ENCODE assay signal across 9 mouse cellular contexts in the genomic region with DNA sequence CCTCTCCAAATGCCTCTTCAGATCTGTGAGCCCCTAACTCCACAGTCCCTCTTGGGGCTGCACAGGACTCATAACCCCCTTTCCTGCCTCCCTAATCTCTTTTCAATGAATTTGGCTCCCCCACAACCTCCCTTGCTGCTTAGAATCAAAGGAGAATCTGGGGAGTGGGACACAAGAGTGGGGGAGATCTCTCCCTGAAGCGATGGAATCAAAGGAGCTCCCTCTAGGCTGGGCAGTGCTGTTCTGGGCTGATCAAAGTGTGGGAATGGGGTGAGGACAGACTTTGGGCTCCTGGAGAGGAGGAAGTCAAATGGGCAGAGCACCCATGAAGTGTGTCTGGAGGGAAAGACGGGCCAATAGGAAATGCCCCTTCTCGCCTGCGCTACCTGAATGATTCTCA. TPM values are rescaled to one million over a fixed set of nuclear protein-coding genes. Genes with fewer than 3 reads are reported as not detected.
A peak's percentile ranks its signal among the peaks of the same experiment; 100 is the strongest.
DNase-seq lines count a peak whose midpoint lies in the region; ATAC-seq and TF ChIP-seq lines count a peak whose summit lies in the region.
"Had no signal": no experiment of that assay in that cellular context is flagged by ENCODE, and none has a peak within 500 bp of the region (broad histone marks: within the 10 kb centered on the region; RNA-seq: fewer than 3 reads in every experiment).

No protein-coding gene starts in this region.

- H3K4me3 ChIP-seq in kidney, embryonic 15.5 days (replicated peaks) = peak overlapping the region; percentile 94
- H3K4me3 ChIP-seq in embryonic fibroblast, embryonic 13.5 days (ENCODE audit: insufficient read depth, low read length) = peak overlapping the region; percentile 91
- H3K4me3 ChIP-seq in limb, embryonic 11.5 days (ENCODE audit: low read depth, low read length) = peak overlapping the region; percentile 97
- peak overlapping the region; percentile 73 for H3K4me3 ChIP-seq in neural tube, embryonic 12.5 days

- H3K27ac ChIP-seq in kidney, embryonic 15.5 days = peak overlapping the region; percentile 94
- H3K27ac ChIP-seq in embryonic fibroblast, embryonic 13.5 days (ENCODE audit: insufficient read depth, low read length) = no peak overlapping the region
- H3K27ac ChIP-seq in limb, embryonic 11.5 days (replicated peaks; ENCODE audit: low read depth, low read length) = peak overlapping the region; percentile 98
- no peak overlapping the region for H3K27ac ChIP-seq in neural tube, embryonic 12.5 days

- peak overlapping the region; percentile 94 for H3K9ac ChIP-seq in kidney, embryonic 15.5 days
- peak overlapping the region; percentile 97 for H3K9ac ChIP-seq in limb, embryonic 11.5 days (ENCODE audit: low read length)
- H3K9ac ChIP-seq in neural tube, embryonic 12.5 days = peak overlapping the region; percentile 82

- DNase-seq in kidney, postnatal 36 days = no peak
- peak; percentile 48 for DNase-seq in limb, embryonic 11.5 days (ENCODE audit: low spot score)
- DNase-seq in urinary bladder, postnatal 14 days (ENCODE audit: low spot score) = no peak
- no peak for DNase-seq in right cerebral cortex, adult 18-20 months
- no peak for DNase-seq in adrenal gland, postnatal 14 days

- peaks cover 63% of the 10 kb centered on the region for H3K4me1 ChIP-seq in kidney, embryonic 15.5 days
- H3K4me1 ChIP-seq in embryonic fibroblast, embryonic 13.5 days (ENCODE audit: control insufficient read depth, insufficient read depth, low read length) = no peaks in the 10 kb centered on the region; the same call in 1 of the 2 replicates
- peaks cover 30% of the 10 kb centered on the region for H3K4me1 ChIP-seq in limb, embryonic 11.5 days (ENCODE audit: control insufficient read depth, insufficient read depth, low read length)
- peaks cover 51% of the 10 kb centered on the region for H3K4me1 ChIP-seq in neural tube, embryonic 12.5 days

- no peak for ATAC-seq in kidney, embryonic 15.5 days (replicated peaks; ENCODE audit: low FRiP score)
- no peak for ATAC-seq in limb, embryonic 11.5 days (ENCODE audit: insufficient number of reproducible peaks, low FRiP score, low TSS enrichment, low read depth)
- ATAC-seq in neural tube, embryonic 12.5 days (ENCODE audit: low FRiP score, low read depth) = no peak
- ATAC-seq: Patski had no signal

- no peak for TF ChIP-seq CTCF in embryonic fibroblast, embryonic 13.5 days (IDR thresholded peaks at IDR 0.05; ENCODE audit: borderline replicate concordance, insufficient read depth, low read length)

- no peaks in the 10 kb centered on the region for H3K27me3 ChIP-seq in kidney, embryonic 15.5 days
- no peaks in the 10 kb centered on the region for H3K27me3 ChIP-seq in limb, embryonic 11.5 days (ENCODE audit: control insufficient read depth, insufficient read depth, low read length)
- H3K27me3 ChIP-seq in neural tube, embryonic 12.5 days (replicated peaks) = no peaks in the 10 kb centered on the region; the same call in 1 of the 2 replicates
- H3K27me3 ChIP-seq: Patski had no signal

- no peaks in the 10 kb centered on the region for H3K9me3 ChIP-seq in kidney, embryonic 15.5 days (replicated peaks)
- no peaks in the 10 kb centered on the region for H3K9me3 ChIP-seq in limb, embryonic 11.5 days (ENCODE audit: control insufficient read depth, low read length)
- no peaks in the 10 kb centered on the region for H3K9me3 ChIP-seq in neural tube, embryonic 12.5 days

- H3K4me2 ChIP-seq in kidney, embryonic 15.5 days = peak overlapping the region; percentile 86
- H3K4me2 ChIP-seq in limb, embryonic 11.5 days (ENCODE audit: low read depth, severe bottlenecking) = peak overlapping the region; percentile 100
- peak overlapping the region; percentile 91 for H3K4me2 ChIP-seq in neural tube, embryonic 12.5 days (replicated peaks)

- TF ChIP-seq POLR2A in embryonic fibroblast, embryonic 13.5 days (IDR thresholded peaks at IDR 0.05; ENCODE audit: low read depth, low read length) = no peak

- peaks cover 33% of the 10 kb centered on the region for H3K36me3 ChIP-seq in kidney, embryonic 15.5 days
- peaks cover 20% of the 10 kb centered on the region for H3K36me3 ChIP-seq in limb, embryonic 11.5 days (ENCODE audit: control insufficient read depth, insufficient read depth, low read length)
- H3K36me3 ChIP-seq in neural tube, embryonic 12.5 days = peaks cover 28% of the 10 kb centered on the region

- 4% methylated on average over 4 of the region's 4 CpGs for WGBS in kidney, embryonic 15.5 days
- WGBS in limb, embryonic 11.5 days = 2% methylated on average over 4 of the region's 4 CpGs
- 9% methylated on average over 4 of the region's 4 CpGs for WGBS in neural tube, embryonic 12.5 days

RNA-seq across cellular contexts. Expression of gene Ephb4, which starts 1.5 kb away (rescaled TPM):
- polyA plus RNA-seq in kidney, embryonic 15.5 days (2015; fragmentation: Nextera tagmentation; extraction: Ambion mirVana) = 49.1 and 54.9 TPM in 2 replicates
- 36.2 and 43.4 TPM in 2 replicates for polyA plus RNA-seq in embryonic fibroblast, embryonic 13.5 days (2011; ENCODE audit: insufficient read length, low read depth, missing spikeins)
- polyA plus RNA-seq in limb, embryonic 11.5 days (2014; fragmentation: Nextera tagmentation; extraction: Ambion mirVana) = 71.2 and 76.7 TPM in 2 replicates
- 25.6 and 28.1 TPM in 2 replicates for polyA plus RNA-seq in neural tube, embryonic 12.5 days (2016; fragmentation: Nextera tagmentation; extraction: Ambion mirVana)
- 65.1 and 69.7 TPM in 2 replicates for total RNA-seq in adrenal gland, postnatal 14 days (2021)

RNA-seq across cellular contexts. Expression of gene Slc12a9, which starts 18.0 kb away (rescaled TPM):
- 14.2 and 16.0 TPM in 2 replicates for polyA plus RNA-seq in kidney, embryonic 15.5 days (2015; fragmentation: Nextera tagmentation; extraction: Ambion mirVana)
- polyA plus RNA-seq in embryonic fibroblast, embryonic 13.5 days (2011; ENCODE audit: insufficient read length, low read depth, missing spikeins) = 7.2 and 7.7 TPM in 2 replicates
- 4.7 and 6.4 TPM in 2 replicates for polyA plus RNA-seq in limb, embryonic 11.5 days (2014; fragmentation: Nextera tagmentation; extraction: Ambion mirVana)
- 24.4 and 25.1 TPM in 2 replicates for polyA plus RNA-seq in neural tube, embryonic 12.5 days (2016; fragmentation: Nextera tagmentation; extraction: Ambion mirVana)
- 9.4 and 13.0 TPM in 2 replicates for total RNA-seq in adrenal gland, postnatal 14 days (2021)

RNA-seq across cellular contexts. Expression of gene Trip6, which starts 37.2 kb away (rescaled TPM):
- 77.9 and 87.5 TPM in 2 replicates for polyA plus RNA-seq in kidney, embryonic 15.5 days (2015; fragmentation: Nextera tagmentation; extraction: Ambion mirVana)
- polyA plus RNA-seq in embryonic fibroblast, embryonic 13.5 days (2011; ENCODE audit: insufficient read length, low read depth, missing spikeins) = 32.5 and 42.9 TPM in 2 replicates
- polyA plus RNA-seq in limb, embryonic 11.5 days (2014; fragmentation: Nextera tagmentation; extraction: Ambion mirVana) = 56.5 and 57.2 TPM in 2 replicates
- polyA plus RNA-seq in neural tube, embryonic 12.5 days (2016; fragmentation: Nextera tagmentation; extraction: Ambion mirVana) = 31.7 and 36.2 TPM in 2 replicates
- 29.2 and 34.7 TPM in 2 replicates for total RNA-seq in adrenal gland, postnatal 14 days (2021)

RNA-seq across cellular contexts. Expression of gene Srrt, which starts 43.9 kb away (rescaled TPM):
- 141 and 158 TPM in 2 replicates for polyA plus RNA-seq in kidney, embryonic 15.5 days (2015; fragmentation: Nextera tagmentation; extraction: Ambion mirVana)
- 93.6 and 108 TPM in 2 replicates for polyA plus RNA-seq in embryonic fibroblast, embryonic 13.5 days (2011; ENCODE audit: insufficient read length, low read depth, missing spikeins)
- polyA plus RNA-seq in limb, embryonic 11.5 days (2014; fragmentation: Nextera tagmentation; extraction: Ambion mirVana) = 175 and 177 TPM in 2 replicates
- polyA plus RNA-seq in neural tube, embryonic 12.5 days (2016; fragmentation: Nextera tagmentation; extraction: Ambion mirVana) = 155 and 167 TPM in 2 replicates
- total RNA-seq in adrenal gland, postnatal 14 days (2021) = 139 and 168 TPM in 2 replicates

RNA-seq across cellular contexts. Expression of gene Ufsp1, which starts 57.0 kb away (rescaled TPM):
- 5.9 and 7.3 TPM in 2 replicates for polyA plus RNA-seq in kidney, embryonic 15.5 days (2015; fragmentation: Nextera tagmentation; extraction: Ambion mirVana)
- 4.4 and 7.7 TPM in 2 replicates for polyA plus RNA-seq in embryonic fibroblast, embryonic 13.5 days (2011; ENCODE audit: insufficient read length, low read depth, missing spikeins)
- 7.4 and 7.6 TPM in 2 replicates for polyA plus RNA-seq in limb, embryonic 11.5 days (2014; fragmentation: Nextera tagmentation; extraction: Ambion mirVana)
- 11.4 and 11.6 TPM in 2 replicates for polyA plus RNA-seq in neural tube, embryonic 12.5 days (2016; fragmentation: Nextera tagmentation; extraction: Ambion mirVana)
- 8.0 and 11.9 TPM in 2 replicates for total RNA-seq in adrenal gland, postnatal 14 days (2021)

Comparison
In these comparisons a context has a peak if more than half of its experiments do, and no peak if none do; other contexts are left out.
1. H3K27ac ChIP-seq: peak in kidney, embryonic 15.5 days (single experiment) and limb, embryonic 11.5 days (single experiment); none in embryonic fibroblast, embryonic 13.5 days (single experiment) and neural tube, embryonic 12.5 days (single experiment).
2. Peak in every context shown above with its lines, with median percentiles within 50 percentile points of each other: H3K4me2 ChIP-seq, H3K4me3 ChIP-seq and H3K9ac ChIP-seq.